Mouse (Mus musculus): ENCODE measurements around the gene Grk6.

- no peak for TF ChIP-seq CTCF (IDR thresholded peaks at IDR 0.05; ENCODE audit: low read depth, low read length)
- no peak for TF ChIP-seq TAL1 (conservative IDR thresholded peaks at IDR 0.05; ENCODE audit: low read depth, low read length)
Measured at GRCm38 (mm10) chr13:55447543-55447943, 2.7 kb downstream of the Grk6 start.
